Mouse (Mus musculus) E14TG2a.4 (cell line): Measurements from ENCODE around the gene Angptl8.
A peak's percentile ranks its signal among the peaks of the same experiment; 100 is the strongest.

Experiments
- H3K27me3 ChIP-seq: 2 replicates; pipeline ENCODE4 v1.6.1; 2014; ENCODE audit warnings: low read length, control low read depth; ENCODE audit not compliant: insufficient read depth
- H3K36me3 ChIP-seq: 2 replicates; pipeline ENCODE4 v1.6.1; 2014; ENCODE audit warnings: low read length, control low read depth; ENCODE audit not compliant: insufficient read depth
- H3K4me1 ChIP-seq: replicated peaks from 2 replicates; pipeline ENCODE4 v1.6.1; 2014; ENCODE audit warnings: low read depth, low read length, control low read depth
- H3K4me3 ChIP-seq: replicated peaks from 2 replicates; pipeline ENCODE4 v1.5.1; 2014; ENCODE audit warnings: mild to moderate bottlenecking, low read length
- H3K9me3 ChIP-seq: 2 replicates; pipeline ENCODE4 v1.6.1; 2014; ENCODE audit warnings: low read length, control low read depth
- CTCF ChIP-seq: conservative IDR thresholded peaks from 2 replicates; pipeline ENCODE4 v1.5.1; 2014; ENCODE audit warnings: low read length
- NANOG ChIP-seq: IDR thresholded peaks from 2 replicates; pipeline ENCODE4 v1.6.1; 2014; ENCODE audit warnings: borderline replicate concordance, low read length, mixed read lengths
- POU5F1 ChIP-seq: IDR thresholded peaks from 2 replicates; pipeline ENCODE4 v1.6.1; 2014; ENCODE audit warnings: low read length, borderline replicate concordance

Angptl8 gene

DNA sequence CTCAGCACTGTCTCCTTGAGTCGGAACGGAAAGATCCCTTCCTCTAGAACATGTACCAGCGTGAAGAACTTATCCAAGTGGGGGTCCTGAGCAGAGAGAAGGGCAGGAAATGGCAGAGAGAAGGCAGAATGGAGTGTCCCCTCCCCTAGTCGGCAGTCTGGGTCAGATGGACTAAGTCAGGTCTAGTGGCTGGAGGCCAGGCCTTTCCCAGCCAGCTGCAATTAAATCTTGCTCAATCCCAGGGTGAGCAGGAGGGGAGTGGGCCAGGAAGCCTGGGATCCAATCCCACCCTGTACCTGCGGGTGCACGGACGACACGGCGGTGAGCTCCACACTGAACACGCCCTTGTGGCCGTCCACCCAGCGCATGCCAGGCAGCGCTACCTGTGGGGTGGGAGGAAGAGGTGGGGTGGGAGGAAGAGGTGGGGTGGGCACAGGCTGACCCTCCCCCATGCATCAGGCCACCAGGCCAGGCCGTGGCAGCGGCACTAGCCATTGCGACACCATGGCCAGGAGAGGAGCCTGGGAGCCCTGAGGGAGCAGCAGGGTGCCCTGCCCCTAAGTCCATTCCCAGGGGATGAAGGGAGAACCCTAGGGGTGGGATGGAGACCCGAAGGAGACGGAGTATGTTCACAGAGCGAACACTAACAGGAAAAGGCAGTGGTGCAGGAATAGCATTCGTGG is 3.6 kb upstream of the Angptl8 start:
- Histone ChIP-seq H3K9me3 (no peaks in the 10 kb centered on the region), H3K36me3 (peaks cover 100% of the 10 kb centered on the region), H3K4me1 (peaks cover 92% of the 10 kb centered on the region), H3K4me3 (no peak overlapping the region), H3K27me3 (no peaks in the 10 kb centered on the region)
- TF ChIP-seq CTCF (no peak), NANOG (no peak), POU5F1 (no peak)

GRCm38 (mm10) chr9:21837690-21838089 is 2.4 kb downstream of the Angptl8 start:
- Histone ChIP-seq H3K9me3 (no peaks in the 10 kb centered on the region), H3K4me3 (no peak overlapping the region), H3K27me3 (no peaks in the 10 kb centered on the region), H3K36me3 (peaks cover 99% of the 10 kb centered on the region), H3K4me1 (peaks cover 93% of the 10 kb centered on the region)
- TF ChIP-seq POU5F1 (no peak), NANOG (no peak), CTCF (no peak)

GRCm38 (mm10) chr9:21840115-21840787 is 4.9 kb downstream of the Angptl8 start:
- Histone ChIP-seq H3K36me3 (peaks cover 99% of the 10 kb centered on the region), H3K9me3 (no peaks in the 10 kb centered on the region), H3K27me3 (no peaks in the 10 kb centered on the region), H3K4me1 (peaks cover 92% of the 10 kb centered on the region), H3K4me3 (peak overlapping the region; percentile 61)
- TF ChIP-seq POU5F1 = no peak
- TF ChIP-seq CTCF = peak; percentile 71
- no peak for TF ChIP-seq NANOG

DNA sequence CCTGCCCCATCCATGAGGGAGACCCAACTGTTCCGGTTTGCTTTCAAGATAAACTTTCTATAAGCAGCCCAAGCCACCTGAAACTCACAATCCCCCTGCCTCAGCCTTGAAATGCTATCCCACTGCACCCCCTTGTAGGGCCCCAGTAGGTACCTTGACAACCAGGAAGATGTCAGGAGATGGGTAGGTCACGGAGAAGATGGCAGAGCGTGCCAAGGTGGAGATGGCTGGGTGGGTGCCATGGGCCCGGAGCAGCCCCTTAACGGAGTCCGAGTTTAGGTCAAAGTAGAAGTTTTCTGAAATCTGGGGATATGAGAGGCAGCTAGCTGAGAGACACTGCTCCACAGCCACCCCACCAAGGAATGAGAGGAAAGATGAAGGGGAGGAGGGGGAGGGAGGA is 6.0 kb downstream of the Angptl8 start:
- peaks cover 99% of the 10 kb centered on the region for H3K36me3 ChIP-seq
- H3K27me3 ChIP-seq = no peaks in the 10 kb centered on the region
- 0 out of 2 replicates have a peak overlapping the region, but pooled peaks have one; percentile 46 for H3K4me3 ChIP-seq
- TF ChIP-seq CTCF (no peak), POU5F1 (no peak), NANOG (no peak)
- H3K9me3 ChIP-seq = no peaks in the 10 kb centered on the region
- peaks cover 93% of the 10 kb centered on the region for H3K4me1 ChIP-seq

DNA sequence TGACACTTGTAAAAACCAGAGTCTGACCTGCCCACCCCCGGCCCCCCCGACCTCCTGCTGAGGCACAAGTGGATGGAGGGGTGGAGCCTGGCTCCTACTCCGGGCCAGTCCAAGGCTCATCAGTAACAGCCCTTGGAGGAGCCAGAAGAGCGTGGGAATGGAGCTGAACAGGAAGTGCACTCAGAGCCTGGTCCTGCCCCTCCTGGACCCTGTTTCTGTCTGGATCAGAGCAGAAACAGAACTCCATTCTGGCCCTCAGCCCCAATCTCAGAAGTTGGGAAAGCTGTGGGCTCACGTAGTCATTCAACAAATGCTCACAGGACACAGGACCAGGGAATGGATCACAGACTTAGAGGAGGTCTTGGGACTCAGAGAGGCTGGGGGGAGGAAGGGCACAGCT is 7.1 kb downstream of the Angptl8 start:
- H3K4me1 ChIP-seq = peaks cover 90% of the 10 kb centered on the region
- H3K36me3 ChIP-seq = peaks cover 97% of the 10 kb centered on the region
- TF ChIP-seq NANOG (no peak), POU5F1 (no peak), CTCF (no peak)
- H3K9me3 ChIP-seq = no peaks in the 10 kb centered on the region
- H3K27me3 ChIP-seq = no peaks in the 10 kb centered on the region
- peak overlapping the region; percentile 32 for H3K4me3 ChIP-seq

- TF ChIP-seq POU5F1 (no peak), CTCF (no peak), NANOG (no peak)
- peak overlapping the region; percentile 32; the same call in 1 of the 2 replicates for H3K4me3 ChIP-seq
- H3K27me3 ChIP-seq = no peaks in the 10 kb centered on the region
- H3K36me3 ChIP-seq = peaks cover 94% of the 10 kb centered on the region
- H3K4me1 ChIP-seq = peaks cover 91% of the 10 kb centered on the region
- no peaks in the 10 kb centered on the region for H3K9me3 ChIP-seq
Measured at GRCm38 (mm10) chr9:21843086-21843485, 7.8 kb downstream of the Angptl8 start.

DNA sequence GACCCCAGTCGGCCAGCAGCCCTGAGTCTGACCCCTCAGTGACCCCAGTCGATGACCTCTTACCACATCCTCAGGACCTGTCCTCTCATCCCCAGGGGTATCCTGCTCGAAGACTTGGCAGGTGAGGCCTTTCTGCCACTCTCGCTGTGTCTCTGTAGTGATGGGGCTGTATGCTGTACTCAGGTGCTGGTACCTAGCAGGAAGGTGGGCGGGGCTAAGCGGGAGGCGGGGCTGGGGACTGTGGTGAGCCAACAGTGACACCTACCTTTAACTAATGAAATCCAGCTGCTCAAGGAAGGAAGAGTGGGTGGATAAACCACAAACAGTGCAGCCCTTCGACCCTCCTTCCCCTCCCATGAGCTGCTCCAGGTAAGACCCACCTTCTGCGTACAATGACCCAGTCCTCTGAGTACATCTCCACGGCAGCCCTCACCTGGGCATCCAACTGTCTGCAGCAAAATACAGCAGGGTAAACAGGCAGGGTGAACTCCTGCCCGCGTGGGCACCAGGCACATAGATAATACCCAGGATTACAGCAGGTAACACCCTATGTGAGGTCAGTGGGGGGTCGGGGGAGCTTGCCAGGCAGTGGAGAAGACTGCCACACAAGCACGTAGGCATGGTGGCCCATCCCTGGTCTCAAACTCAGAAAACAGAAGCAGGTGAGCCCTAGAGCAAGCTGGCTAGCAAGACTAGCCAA is 10.2 kb downstream of the Angptl8 start:
- H3K27me3 ChIP-seq = no peaks in the 10 kb centered on the region
- H3K4me3 ChIP-seq = peak overlapping the region; percentile 80
- H3K36me3 ChIP-seq = peaks cover 84% of the 10 kb centered on the region
- no peaks in the 10 kb centered on the region for H3K9me3 ChIP-seq
- H3K4me1 ChIP-seq = peaks cover 92% of the 10 kb centered on the region
- TF ChIP-seq POU5F1 (no peak), NANOG (no peak), CTCF (no peak)

- Histone ChIP-seq H3K9me3 (no peaks in the 10 kb centered on the region), H3K36me3 (peaks cover 80% of the 10 kb centered on the region), H3K4me1 (peaks cover 94% of the 10 kb centered on the region), H3K27me3 (no peaks in the 10 kb centered on the region), H3K4me3 (peak overlapping the region; percentile 80)
- TF ChIP-seq POU5F1 = no peak
- TF ChIP-seq NANOG = no peak
- TF ChIP-seq CTCF = no peak
Measured at GRCm38 (mm10) chr9:21846755-21847341, 11.5 kb downstream of the Angptl8 start.
